Mouse (Mus musculus) gastrocnemius, postnatal 4 days (tissue): ENCODE measurements around the gene Fastk. TPM values are rescaled to one million over a fixed set of nuclear protein-coding genes. Genes with fewer than 3 reads are reported as not detected.
A peak's percentile ranks its signal among the peaks of the same experiment; 100 is the strongest.
"Not testable (repeated sequence)": the region's sequence is repeated elsewhere in the genome, so short reads cannot be mapped to it uniquely, and the experiment has no call there.

Source experiments
- DNase-seq, 2 experiments: peaks; one replicate each; pipeline ENCODE4 v3.0.0; 2021 to 2022; ENCODE audit warnings: low spot score in 2 of 2, mixed read lengths in 2 of 2
- total RNA-seq, 2 experiments: library from RNA; stranded (reverse); gene quantifications; 2 replicates each; pipeline ENCODE4 v1.2.3; 2021

Fastk gene
- total RNA-seq, 2 experiments from 2014 or later: 129 to 132 TPM

DNA sequence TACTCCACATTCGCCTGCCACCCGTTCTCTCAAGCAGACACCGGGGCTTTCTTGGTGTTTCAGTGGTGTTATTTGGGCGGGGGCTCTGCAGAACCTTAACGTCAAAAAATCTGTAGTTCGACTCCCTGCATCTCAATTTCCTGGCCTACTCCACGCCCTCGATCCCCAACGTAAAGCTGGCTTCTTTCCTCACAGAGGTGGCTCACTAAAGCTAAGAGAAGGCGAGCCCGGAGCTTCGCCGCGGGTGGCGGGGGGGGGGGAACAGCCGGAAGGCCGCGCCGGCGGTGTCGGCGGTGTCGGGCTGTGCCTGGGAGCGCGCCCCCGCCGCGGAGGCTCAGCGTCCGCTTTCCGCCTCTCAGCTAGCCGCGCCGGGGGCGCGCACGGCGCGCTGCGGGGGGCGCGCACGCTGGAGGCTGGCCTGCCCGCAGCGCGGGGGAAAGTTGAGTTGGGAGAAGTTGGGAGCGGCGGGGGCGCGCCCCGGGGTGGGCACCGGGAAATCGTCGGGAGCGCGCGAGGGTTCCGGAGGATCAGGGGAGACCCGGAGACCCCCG, 20.2 kb downstream of the Fastk start:
- peak; percentile 81 to 88 for DNase-seq

DNA sequence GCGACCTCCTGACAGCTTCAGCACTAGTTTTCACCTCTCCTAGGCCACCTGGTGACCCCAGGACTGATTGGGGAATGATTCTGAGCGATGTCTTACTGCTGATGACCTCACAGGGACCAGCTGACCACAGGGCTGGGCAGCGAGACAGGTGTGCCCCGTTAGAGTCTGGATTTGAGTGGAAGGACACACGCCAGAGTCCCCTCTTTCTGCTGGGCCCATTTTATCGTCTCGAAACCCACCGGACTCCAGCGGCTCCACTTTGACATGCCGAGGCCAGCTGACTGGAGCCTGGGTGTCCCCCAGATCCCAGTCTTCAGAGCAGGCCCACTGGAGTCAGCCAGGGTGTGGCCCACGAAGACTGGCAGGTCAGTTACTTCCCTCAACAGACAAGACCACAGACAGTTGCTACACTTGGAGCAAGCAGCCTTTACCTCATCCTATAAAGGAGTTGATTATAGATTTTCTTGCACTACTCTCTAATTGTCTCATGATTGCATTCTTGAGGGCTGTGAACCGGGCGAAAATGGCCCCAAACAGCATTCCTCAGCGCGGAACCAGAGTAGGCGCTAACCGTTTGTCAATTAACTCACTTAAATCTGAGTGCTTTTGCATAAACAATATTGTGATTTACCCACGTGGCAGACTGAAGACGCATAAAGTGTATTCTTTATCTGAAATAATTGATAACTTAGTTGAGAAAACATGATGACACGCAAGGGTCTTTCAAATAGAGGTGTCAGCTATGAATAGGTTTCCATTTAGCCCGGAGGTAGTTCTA, 20.9 kb downstream of the Fastk start:
- DNase-seq: peak in 1 of 2 experiments; percentile 49

DNA sequence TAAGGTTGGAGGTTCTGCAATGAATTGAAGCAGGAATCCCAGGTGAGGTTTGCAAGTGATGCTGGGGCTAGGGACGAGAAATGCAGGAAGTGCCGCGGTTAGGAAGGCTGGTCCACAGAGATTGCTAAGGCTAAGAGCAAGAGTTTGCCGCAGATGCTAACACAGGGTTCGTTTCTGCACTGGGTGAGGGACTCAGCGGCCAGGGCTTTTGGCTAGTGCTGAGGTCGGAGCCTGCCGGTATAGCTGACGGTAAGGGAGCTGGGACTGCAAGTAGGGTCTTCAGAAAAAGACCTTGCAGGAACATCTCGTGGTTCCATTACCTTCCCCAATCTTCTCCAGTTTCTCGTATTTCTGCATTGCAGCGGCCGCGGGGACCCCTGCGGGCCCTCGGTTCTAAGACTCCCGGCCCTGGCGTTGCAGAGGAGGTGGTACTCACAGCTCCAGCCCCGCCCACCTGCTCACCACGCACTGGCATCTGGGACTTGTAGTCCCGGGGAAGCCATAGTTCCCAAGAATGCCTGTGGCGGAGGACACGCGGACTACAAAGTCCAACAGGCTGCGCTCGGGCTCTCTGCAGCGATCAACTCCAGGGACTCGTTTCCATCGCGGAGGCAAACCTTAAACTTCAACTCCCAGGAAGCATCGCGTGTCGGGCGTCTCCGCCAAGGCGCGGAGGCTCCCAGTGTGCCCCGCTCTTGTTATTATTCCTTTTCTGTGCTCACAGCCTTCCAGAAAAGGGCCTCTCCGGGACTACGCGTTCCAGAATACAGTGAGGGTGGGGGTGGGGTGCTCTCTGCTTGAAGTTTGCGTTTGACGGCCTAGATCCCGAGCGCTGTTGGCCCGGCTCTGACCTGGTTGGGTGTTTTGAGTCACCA, 21.7 kb downstream of the Fastk start, which contains the start of the genes Cdk5 and Slc4a2:
TSS of gene Cdk5 (minus strand) at position 402 of the 875 bp plus-strand sequence.
TSS of gene Slc4a2 (plus strand) at position 709 of the 875 bp plus-strand sequence.
- peak; percentile 88 to 96 for DNase-seq

DNA sequence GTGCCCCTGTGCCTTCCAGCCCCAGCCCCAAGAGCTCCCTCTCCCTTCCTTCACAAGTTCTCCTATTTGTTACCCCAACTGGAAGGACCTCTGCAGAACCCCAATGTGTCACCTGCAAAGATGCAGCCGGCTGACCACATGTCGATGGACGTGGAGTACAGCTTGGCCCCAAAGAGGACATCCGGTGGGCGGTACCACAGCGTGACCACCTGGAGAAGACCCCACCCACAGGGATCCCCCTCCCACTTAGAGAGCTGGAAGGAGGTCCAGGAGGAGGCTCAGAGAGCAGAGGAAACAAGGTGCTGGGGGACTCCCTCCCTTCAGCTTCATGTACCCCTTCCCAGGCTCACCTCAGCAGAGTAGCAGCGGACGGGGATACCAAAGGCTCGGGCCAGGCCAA, 24.7 kb downstream of the Fastk start:
- DNase-seq: no peak

DNA sequence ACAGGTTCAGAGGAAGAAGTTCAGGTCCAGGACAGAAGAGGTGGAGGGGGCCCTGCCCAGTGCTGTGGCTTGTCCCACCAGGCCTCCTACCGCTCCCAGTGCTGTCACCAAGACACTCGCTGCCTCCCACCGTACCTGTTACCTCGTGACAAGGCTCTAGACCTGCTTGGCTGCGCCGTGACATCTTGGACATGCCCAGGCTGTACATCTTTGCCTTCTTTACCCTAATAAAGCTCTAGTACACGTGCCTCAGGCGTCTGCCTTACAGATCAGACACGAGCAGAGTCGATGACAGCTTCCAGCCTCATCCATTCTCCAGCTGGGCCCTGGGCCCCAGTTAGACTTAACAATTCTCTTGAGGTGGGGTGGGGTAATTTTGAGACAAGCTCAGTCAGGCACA, 27.5 kb downstream of the Fastk start:
- no peak for DNase-seq

DNA sequence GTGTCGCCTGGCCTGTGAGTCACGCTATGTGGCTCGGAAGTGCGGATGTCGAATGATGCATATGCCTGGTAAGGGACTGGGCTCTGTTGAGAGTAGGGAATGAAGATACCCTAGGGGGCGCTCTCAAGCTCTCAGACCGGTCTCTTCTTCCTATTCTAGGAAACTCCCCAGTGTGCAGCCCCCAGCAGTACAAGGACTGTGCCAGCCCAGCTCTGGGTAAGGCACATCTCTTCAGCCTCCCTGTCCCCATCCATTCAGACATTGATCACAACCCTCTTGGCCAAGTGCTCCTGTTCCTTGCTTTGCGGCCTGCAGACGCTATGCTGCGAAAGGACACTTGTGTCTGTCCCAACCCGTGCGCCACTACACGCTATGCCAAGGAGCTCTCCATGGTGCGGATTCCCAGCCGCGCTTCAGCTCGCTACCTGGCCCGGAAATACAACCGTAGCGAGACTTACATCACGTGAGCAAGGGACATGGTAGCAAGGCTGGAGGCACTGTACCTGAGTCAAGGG, 28.8 kb downstream of the Fastk start:
- peak in 1 of 2 experiments; percentile 67 for DNase-seq

DNA sequence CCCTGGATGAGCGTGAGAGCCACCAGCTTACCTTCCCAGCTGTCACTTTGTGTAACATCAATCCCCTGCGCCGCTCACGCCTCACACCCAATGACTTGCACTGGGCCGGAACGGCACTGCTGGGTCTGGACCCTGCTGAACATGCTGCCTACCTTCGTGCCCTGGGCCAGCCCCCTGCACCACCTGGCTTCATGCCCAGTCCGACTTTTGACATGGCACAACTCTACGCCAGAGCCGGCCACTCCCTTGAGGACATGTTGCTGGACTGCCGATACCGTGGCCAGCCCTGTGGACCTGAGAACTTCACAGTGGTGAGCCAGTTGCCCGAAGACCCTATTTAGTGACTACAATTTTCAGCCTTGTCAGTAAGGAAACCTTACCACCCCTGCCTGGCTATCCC, 31.1 kb downstream of the Fastk start:
- DNase-seq: no peak

DNA sequence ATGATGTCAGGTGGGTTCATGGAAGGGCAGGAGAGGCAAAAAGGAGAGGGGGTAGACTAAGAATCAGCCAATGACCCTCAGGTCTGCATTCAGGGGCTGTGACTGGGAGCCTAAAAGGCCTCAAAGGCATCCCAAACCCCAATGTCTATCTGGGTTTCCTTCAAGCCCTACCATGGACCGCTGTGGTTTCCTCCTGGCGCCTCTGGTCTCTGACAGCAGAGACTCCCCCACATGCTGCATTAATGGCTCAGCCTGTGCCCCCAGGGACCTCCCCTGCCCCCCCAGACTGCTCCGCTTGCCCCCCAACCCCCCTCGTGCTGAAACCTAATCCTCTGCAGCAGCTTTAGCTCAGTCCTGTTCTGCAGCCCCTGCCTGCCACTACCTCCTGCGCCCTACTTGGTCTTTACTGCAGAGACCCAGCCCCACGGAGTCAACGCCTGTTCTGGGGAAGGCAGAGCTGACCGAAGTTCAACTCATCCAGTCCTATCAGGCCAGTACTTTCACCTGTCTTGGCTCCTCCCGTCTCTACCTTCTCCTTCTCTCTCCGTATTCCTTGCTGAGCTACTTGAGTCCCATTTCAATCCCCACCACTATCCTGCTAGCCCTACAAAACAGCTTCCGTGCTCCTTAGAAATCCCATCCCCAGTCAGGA, 31.9 kb downstream of the Fastk start, which contains the start of gene Asic3:
TSS of gene Asic3 (plus strand) at position 351 of the 652 bp plus-strand sequence.
- no peak for DNase-seq

DNA sequence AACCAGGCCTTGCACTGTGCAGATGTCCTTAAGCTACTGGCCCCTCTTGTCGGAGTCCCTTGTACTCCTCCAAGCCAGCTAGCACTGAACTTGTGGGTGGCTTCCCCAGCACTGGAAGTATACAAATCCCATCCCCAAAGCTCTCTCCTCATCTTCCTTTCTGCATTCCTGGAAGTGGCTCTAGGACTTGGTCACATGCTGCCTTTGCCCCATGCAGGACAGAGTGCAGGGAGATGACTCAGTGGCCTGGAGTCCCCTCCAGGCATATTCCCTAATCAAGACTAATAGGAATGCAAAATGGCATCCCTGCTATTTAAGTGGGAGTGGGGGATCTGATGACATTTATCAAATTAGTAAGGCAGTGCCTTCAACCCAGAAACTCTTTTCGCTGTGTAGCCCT, 33.0 kb downstream of the Fastk start:
- DNase-seq: no peak

DNA sequence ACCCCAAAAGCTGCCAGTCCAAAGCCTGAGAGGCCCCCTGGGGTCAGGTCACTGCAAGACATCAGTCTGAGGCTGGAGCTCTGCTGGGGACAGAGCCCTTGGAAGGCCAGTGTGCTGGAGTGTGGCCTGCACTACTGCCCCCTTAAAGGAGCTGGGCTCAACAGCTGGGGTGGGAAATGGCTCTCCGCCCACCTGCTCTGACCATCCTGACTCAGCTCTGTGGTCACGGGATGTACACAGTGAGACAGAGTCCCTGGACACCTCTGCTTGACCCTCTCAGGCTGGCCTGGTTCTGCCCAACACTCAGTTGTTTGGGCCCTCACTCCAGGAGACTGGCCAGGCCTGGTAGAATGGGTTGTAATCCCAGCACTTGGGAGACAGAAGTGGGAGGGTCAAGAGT, 35.6 kb downstream of the Fastk start:
- no peak for DNase-seq

DNA sequence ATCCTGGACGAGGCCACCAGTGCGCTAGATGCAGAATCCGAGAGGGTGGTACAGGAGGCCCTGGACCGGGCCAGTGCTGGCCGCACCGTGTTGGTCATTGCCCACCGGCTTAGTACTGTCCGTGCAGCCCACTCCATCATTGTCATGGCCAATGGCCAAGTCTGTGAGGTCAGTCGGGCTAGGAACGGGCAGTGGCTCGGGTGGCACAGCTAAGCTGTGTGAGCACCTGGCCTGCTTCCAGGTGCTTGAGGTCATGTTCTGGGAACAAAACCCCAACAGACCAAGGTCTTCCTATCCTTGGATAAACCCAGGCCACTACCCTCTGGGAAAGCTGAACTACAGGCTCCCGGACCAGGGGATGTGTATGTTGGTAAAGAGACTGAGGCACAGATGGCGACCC, 36.4 kb downstream of the Fastk start:
- no peak for DNase-seq

DNA sequence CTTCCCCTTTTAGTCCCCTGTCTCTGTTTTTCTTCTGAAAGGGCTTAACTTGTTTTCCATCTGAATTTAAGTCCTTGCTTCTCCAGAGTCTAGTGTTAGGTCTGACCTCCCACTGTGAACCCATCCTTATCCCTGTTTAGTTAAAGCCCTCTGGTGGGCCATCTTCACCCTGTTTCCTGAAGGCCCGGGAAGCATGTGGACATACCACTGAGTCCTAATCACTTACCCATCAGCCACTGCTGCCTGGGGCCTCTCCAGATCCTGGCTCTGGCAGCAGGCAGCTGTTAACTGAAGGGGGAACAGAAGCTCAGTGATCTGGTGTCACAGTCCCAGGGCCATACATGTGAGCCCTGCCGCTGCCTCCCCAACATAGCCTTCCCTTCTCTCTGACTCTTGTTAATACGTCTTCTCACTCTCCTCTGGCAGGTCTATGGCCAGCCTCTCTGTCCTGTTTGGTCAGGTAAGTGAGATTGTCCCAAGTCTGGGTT, 39.7 kb downstream of the Fastk start:
- no peak for DNase-seq

DNA sequence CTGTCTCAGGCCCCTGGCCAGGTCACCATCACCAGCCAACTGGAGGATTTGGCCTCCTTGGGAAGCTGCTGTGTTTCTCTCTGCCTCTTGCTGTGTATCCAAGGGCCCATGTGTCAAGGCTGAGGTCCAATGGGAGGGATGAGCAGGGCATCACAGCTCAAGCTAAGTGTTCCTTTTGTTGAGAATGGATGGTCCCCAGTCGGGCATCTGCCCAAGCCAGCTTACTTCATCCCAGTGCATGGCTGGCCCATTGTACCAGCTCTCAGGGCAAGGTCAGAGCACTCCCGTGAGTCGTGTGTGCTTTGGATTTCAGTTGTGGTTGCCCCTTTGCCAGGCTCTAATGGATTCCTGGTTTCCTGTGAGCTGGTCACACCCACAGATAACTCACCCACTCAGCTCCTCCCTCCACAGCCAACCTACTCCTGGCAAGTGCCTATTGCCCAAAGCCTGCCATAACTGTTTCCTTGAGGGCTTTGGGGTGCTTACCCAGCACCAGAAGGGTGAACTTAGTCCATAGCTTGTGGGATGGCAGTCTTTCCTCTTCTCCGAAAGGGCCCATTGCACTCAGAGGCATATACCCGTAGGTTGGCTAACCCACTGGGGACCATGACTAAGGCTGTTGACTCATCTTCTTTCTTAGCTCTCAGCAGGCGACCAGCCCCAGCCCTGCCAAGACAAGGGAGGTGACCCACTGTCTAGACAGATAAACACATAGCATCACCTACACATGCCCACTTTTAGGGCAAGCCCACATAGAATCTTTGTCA, 40.3 kb downstream of the Fastk start:
- no peak for DNase-seq

DNA sequence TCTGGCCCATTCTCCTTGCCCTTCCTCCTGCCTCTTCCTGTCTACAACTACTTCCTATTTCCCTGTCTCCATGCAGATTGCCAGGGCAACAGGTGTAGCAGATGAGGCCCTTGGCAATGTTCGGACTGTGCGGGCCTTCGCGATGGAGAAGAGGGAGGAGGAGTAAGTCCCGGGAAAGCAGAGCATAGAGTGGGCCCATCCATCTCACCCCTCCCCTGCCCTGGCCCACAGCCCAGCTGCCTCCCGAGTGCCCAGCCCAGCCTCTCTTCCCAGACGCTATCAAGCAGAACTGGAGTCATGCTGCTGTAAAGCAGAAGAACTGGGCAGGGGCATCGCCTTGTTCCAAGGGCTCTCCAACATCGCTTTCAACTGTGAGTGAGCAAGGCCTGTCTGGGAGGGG, 43.1 kb downstream of the Fastk start:
- DNase-seq: no peak

DNA sequence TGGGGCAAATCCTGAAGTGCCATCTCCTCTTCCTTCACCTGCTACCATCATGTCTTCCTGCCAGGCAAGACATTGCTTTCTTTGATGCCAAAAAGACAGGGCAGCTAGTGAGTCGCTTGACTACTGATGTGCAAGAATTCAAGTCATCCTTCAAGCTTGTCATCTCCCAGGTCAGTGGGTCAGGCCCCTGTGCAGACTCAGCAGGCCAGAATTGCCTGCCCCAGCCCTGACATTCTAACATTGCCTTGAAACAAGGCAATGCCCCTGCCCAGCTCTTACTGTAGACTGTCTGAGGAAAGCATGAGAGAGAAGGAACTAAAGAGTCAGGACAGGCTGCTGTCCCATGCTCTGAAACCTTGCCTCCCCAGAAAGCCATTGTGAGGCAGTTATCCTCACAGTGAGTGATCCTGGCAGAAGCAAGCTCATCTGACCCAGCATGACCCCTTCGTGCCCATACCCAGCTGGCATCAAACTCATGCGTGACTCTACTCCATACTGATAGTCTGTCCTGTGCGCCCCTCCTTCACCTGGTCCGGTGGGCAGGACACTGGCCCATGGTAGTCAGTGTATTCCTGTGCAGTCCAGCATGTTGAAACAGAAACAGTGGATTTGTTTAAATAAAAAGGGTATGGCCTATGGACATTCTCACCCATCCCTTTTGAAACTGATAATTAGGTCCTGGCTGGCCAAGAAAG, 44.0 kb downstream of the Fastk start:
- no peak for DNase-seq

DNA sequence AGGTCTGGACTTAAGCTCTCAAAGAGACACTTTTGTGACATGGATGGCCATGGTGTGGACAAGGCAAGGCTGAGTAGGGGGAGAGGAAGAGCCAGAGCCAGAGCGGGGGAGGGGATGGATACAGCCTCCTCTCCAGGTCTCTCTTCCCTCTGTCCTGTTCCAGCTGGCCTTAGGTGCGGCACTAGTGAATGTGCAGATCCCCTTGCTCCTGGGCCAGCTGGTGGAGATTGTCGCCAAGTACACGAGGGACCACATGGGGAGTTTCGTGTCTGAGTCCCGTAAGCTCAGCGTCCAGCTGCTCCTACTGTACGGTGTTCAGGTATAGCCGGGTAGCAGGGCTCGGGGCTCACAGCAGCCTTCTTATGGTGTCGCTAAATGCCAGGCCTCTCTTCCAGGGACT, 44.7 kb downstream of the Fastk start:
- DNase-seq: no peak

DNA sequence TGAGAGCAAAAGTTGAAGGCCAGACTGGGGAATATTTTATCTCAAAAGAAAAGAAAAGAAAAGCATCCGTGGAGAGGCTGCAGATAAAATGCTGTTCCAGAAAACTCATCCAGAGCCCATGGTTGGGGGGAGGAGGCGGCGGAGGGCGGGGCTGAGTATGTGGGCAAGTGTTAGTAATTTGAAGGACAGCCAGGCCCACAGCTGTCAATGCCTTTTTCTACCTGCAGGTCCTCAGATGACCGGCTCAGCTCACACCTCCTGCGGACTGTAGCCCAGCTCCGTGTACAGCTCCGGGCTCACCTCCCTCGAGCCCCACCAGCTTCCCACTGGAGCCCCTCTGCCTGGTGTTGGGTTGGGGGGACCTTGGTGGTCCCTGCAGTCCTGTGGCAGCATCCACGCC, 45.4 kb downstream of the Fastk start:
- no peak for DNase-seq

DNA sequence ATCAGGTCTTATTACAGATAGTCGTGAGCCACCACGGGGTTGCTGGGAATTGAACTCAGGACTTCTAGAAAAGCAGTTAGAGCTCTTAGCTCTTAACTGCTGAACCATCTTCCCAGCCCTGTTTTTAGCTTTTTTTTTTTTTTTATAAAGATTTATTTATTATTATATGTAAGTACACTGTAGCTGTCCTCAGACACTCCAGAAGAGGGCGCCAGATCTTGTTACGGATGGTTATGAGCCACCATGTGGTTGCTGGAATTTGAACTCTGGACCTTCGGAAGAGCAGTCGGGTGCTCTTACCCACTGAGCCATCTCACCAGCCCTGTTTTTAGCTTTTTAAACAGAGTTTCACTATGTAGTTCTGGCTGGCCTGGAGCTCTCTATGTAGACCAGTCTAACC, 48.8 kb downstream of the Fastk start:
- DNase-seq: not testable (repeated sequence)

DNA sequence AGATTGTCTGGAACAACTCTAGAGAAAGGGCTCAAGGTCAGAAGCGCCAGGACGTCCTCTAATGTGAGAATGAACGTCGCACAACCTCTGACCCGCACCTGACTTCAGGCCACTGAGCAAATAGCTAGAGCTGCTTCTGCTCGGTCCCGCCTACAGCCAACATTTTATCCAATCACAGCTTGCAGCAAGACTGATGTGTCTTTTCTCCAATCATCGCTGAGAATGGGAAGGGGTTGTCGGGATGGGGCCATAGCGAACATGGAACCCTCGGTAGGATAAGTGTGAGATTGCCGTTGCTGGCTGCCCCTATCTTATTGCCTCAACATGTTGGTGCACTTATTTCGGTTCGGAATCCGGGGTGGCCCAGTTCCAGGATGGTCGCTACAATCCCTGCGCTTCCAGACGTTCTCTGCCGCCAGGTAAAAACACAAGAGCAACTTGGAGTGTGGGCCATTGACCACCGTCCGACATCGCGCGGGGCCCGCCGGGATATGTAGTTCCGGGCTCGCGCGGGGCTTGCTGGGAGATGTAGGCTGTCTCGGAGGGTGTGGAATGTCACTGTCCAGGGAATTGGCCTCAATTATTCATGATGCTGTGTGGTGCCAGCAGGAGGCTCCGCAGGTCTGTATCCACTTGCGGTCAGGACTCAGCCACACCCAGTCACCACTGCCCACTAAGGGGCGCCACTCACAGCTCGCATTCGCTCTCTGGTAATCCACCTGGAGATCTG, 50.8 kb downstream of the Fastk start:
- peak; percentile 76 to 92 for DNase-seq
